Mouse (Mus musculus): ENCODE measurements around the gene Atp6v0e2. TPM values are rescaled to one million over a fixed set of nuclear protein-coding genes. Genes with fewer than 3 reads are reported as not detected.

Gene Atp6v0e2
- polyA plus RNA-seq (2015; fragmentation: Illumina TruSeq; extraction: RNeasy Lipid Tissue Mini Kit (QIAGEN cat#74804); ENCODE audit: insufficient read depth, low replicate concordance) = 2.4 TPM

DNA sequence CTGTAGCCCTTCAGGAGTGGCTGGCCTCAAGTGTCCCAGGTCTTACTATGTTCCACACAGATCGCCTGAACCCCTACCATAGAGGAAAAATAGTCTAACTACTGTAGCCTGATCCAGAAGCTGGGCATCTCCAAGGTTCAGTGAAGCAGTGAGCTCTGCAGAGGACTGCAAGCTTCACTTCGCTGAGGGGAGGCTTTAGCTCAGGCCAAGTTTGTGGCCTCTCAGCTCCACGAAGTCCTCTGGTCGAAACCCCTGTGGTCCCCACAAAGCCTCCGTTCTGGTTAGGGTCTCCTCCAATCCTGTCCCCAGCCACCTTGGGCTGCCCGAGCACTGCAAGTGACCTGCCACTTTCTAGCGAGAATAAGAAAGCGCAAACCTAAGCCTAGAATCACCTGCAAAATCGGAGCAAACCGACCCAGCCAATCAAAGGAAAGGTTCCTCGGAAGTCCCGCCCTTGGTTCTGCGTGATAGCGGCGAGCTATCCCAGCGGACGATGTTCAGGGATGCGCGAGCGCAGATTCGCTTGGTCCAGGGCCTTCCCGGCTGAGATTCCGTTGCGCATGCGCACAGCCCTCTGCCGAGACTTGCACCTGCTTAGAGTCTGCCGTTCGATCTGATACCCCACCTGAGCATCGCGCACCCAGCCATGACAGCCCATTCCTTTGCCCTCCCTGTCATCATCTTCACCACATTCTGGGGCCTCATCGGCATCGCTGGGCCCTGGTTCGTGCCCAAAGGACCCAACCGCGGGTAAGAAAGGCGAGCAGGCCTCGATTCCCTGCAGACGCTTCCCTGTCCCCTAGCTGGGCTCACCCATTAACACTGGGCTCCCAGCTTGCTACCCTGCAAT lies at the start of gene Atp6v0e2:
TSS of gene Atp6v0e2 (plus strand) at position 511 of the 850 bp plus-strand sequence.

GRCm38 (mm10) chr6:48554280-48555103 lies 17.1 kb downstream of the Atp6v0e2 start, which contains the start of gene Lrrc61:
TSS of gene Lrrc61 (plus strand) at chr6:48554796.

GRCm38 (mm10) chr6:48572572-48573061 lies 35.2 kb downstream of the Atp6v0e2 start, which contains the start of gene Rarres2:
TSS of gene Rarres2 (minus strand) at chr6:48572789.

DNA sequence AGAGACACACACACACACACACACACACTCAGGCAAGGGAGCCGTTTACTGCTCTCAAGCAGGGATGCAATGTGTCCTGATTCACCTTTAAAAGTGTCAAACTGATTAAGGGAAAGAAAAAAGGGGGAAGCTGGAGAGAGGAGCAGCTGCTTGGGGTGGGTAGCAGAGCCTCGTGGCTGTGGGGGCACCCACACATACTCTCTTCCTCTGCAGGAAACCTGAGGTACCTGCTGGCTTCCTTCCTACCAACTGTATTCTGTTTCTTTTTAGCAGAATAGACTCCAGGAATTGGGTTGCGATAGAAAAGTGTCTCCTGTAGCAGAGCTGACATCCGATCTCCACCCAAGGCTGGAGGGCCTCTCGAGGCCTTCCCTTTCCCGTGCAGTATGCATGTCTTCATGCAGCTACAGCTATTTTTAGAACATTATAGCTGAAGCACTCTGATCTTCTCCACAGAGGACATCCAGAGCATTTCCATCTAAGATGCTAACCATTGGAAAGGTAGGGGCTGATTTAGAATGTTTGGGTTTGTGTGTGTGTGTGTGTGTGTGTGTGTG lies 51.9 kb downstream of the Atp6v0e2 start, which contains the start of gene Gm45021:
TSS of gene Gm45021 (plus strand) at position 417 of the 557 bp plus-strand sequence.

Other genes with a start within 250 kb of the Atp6v0e2 start
- gene Krba1, start 142.0 kb upstream of the Atp6v0e2 start, polyA plus RNA-seq (2015; fragmentation: Illumina TruSeq; extraction: RNeasy Lipid Tissue Mini Kit (QIAGEN cat#74804); ENCODE audit: insufficient read depth, low replicate concordance) = 12.9 TPM
- gene Zfp467, start 91.8 kb upstream of the Atp6v0e2 start, polyA plus RNA-seq (2015; fragmentation: Illumina TruSeq; extraction: RNeasy Lipid Tissue Mini Kit (QIAGEN cat#74804); ENCODE audit: insufficient read depth, low replicate concordance) = 9.9 TPM
- gene Sspo, start 89.4 kb upstream of the Atp6v0e2 start, polyA plus RNA-seq (2015; fragmentation: Illumina TruSeq; extraction: RNeasy Lipid Tissue Mini Kit (QIAGEN cat#74804); ENCODE audit: insufficient read depth, low replicate concordance) = 0.75 TPM
- gene Lrrc61, start 17.2 kb downstream of the Atp6v0e2 start, polyA plus RNA-seq (2015; fragmentation: Illumina TruSeq; extraction: RNeasy Lipid Tissue Mini Kit (QIAGEN cat#74804); ENCODE audit: insufficient read depth, low replicate concordance) = 15.7 TPM
- 84.3 TPM for gene Rarres2, start 35.2 kb downstream of the Atp6v0e2 start, polyA plus RNA-seq (2015; fragmentation: Illumina TruSeq; extraction: RNeasy Lipid Tissue Mini Kit (QIAGEN cat#74804); ENCODE audit: insufficient read depth, low replicate concordance)
- gene Gm45021, start 52.0 kb downstream of the Atp6v0e2 start, polyA plus RNA-seq (2015; fragmentation: Illumina TruSeq; extraction: RNeasy Lipid Tissue Mini Kit (QIAGEN cat#74804); ENCODE audit: insufficient read depth, low replicate concordance) = not detected
- gene Repin1, start 56.3 kb downstream of the Atp6v0e2 start, polyA plus RNA-seq (2015; fragmentation: Illumina TruSeq; extraction: RNeasy Lipid Tissue Mini Kit (QIAGEN cat#74804); ENCODE audit: insufficient read depth, low replicate concordance) = 7.5 TPM
- not detected for gene Gm44965, start 56.3 kb downstream of the Atp6v0e2 start, polyA plus RNA-seq (2015; fragmentation: Illumina TruSeq; extraction: RNeasy Lipid Tissue Mini Kit (QIAGEN cat#74804); ENCODE audit: insufficient read depth, low replicate concordance)
- gene Zfp775, start 64.4 kb downstream of the Atp6v0e2 start, polyA plus RNA-seq (2015; fragmentation: Illumina TruSeq; extraction: RNeasy Lipid Tissue Mini Kit (QIAGEN cat#74804); ENCODE audit: insufficient read depth, low replicate concordance) = 1.5 TPM
- gene AI854703, start 89.1 kb downstream of the Atp6v0e2 start, polyA plus RNA-seq (2015; fragmentation: Illumina TruSeq; extraction: RNeasy Lipid Tissue Mini Kit (QIAGEN cat#74804); ENCODE audit: insufficient read depth, low replicate concordance) = 0.30 TPM
- 329 TPM for gene Gimap8, start 109.6 kb downstream of the Atp6v0e2 start, polyA plus RNA-seq (2015; fragmentation: Illumina TruSeq; extraction: RNeasy Lipid Tissue Mini Kit (QIAGEN cat#74804); ENCODE audit: insufficient read depth, low replicate concordance)
- 169 TPM for gene Gimap9, start 138.5 kb downstream of the Atp6v0e2 start, polyA plus RNA-seq (2015; fragmentation: Illumina TruSeq; extraction: RNeasy Lipid Tissue Mini Kit (QIAGEN cat#74804); ENCODE audit: insufficient read depth, low replicate concordance)
- 799 TPM for gene Gimap4, start 146.9 kb downstream of the Atp6v0e2 start, polyA plus RNA-seq (2015; fragmentation: Illumina TruSeq; extraction: RNeasy Lipid Tissue Mini Kit (QIAGEN cat#74804); ENCODE audit: insufficient read depth, low replicate concordance)
- gene Gimap6, start 170.6 kb downstream of the Atp6v0e2 start, polyA plus RNA-seq (2015; fragmentation: Illumina TruSeq; extraction: RNeasy Lipid Tissue Mini Kit (QIAGEN cat#74804); ENCODE audit: insufficient read depth, low replicate concordance) = 609 TPM
- 83.2 TPM for gene Gm28053, start 181.0 kb downstream of the Atp6v0e2 start, polyA plus RNA-seq (2015; fragmentation: Illumina TruSeq; extraction: RNeasy Lipid Tissue Mini Kit (QIAGEN cat#74804); ENCODE audit: insufficient read depth, low replicate concordance)
- gene Gimap7, start 181.0 kb downstream of the Atp6v0e2 start, polyA plus RNA-seq (2015; fragmentation: Illumina TruSeq; extraction: RNeasy Lipid Tissue Mini Kit (QIAGEN cat#74804); ENCODE audit: insufficient read depth, low replicate concordance) = 103 TPM
- gene Gimap1, start 201.4 kb downstream of the Atp6v0e2 start, polyA plus RNA-seq (2015; fragmentation: Illumina TruSeq; extraction: RNeasy Lipid Tissue Mini Kit (QIAGEN cat#74804); ENCODE audit: insufficient read depth, low replicate concordance) = 200 TPM
- 81.6 TPM for gene Gimap5, start 208.6 kb downstream of the Atp6v0e2 start, polyA plus RNA-seq (2015; fragmentation: Illumina TruSeq; extraction: RNeasy Lipid Tissue Mini Kit (QIAGEN cat#74804); ENCODE audit: insufficient read depth, low replicate concordance)
- 371 TPM for gene Gimap3, start 233.2 kb downstream of the Atp6v0e2 start, polyA plus RNA-seq (2015; fragmentation: Illumina TruSeq; extraction: RNeasy Lipid Tissue Mini Kit (QIAGEN cat#74804); ENCODE audit: insufficient read depth, low replicate concordance)